8 mouse cellular contexts compared by ENCODE assay signal in genomic region chr1:43474535-43475409, GRCm38 (mm10). TPM values are rescaled to one million over a fixed set of nuclear protein-coding genes. Genes with fewer than 3 reads are reported as not detected.
DNase-seq lines count a peak whose midpoint lies in the region; ATAC-seq and TF ChIP-seq lines count a peak whose summit lies in the region.

No protein-coding gene starts in this region.

- WGBS in hindbrain, embryonic 16.5 days: 44% methylated on average over 6 of the region's 6 CpGs
- WGBS in liver, embryonic 13.5 days (ENCODE audit: insufficient replicate concordance): 30% methylated on average over 6 of the region's 6 CpGs

- no peak overlapping the region for H3K4me3 ChIP-seq in left cerebral cortex, adult 2 months
- H3K4me3 ChIP-seq in hindbrain, embryonic 16.5 days (ENCODE audit: low read length): no peak overlapping the region
- no peak overlapping the region for H3K4me3 ChIP-seq in liver, embryonic 13.5 days (replicated peaks)

- TF ChIP-seq CTCF in left cerebral cortex, adult 2 months (IDR thresholded peaks at IDR 0.05): no peak

- H3K9ac ChIP-seq in hindbrain, embryonic 16.5 days (ENCODE audit: low read depth, low read length): no peak overlapping the region
- H3K9ac ChIP-seq in liver, embryonic 13.5 days: peak overlapping the region; percentile 54

- no peak for DNase-seq in left cerebral cortex, adult 2 months (ENCODE audit: extremely low spot score in 1 of 2, low spot score in 2 of 2)
- DNase-seq in left cerebral cortex, postnatal 36 days (ENCODE audit: low spot score in 2 of 2): no peak
- peak; percentile 74 for DNase-seq in adrenal gland, postnatal 14 days
- peak; percentile 29 for DNase-seq in forelimb bud, embryonic 11.5 days (ENCODE audit: low read depth, low spot score)
- DNase-seq in liver, embryonic 13.5 days: peak; percentile 58
- DNase-seq in splenic B cell, adult 2 months (ENCODE audit: low read depth, low spot score): peak; percentile 43
- no peak for DNase-seq in right cerebral cortex, adult 18-20 months

- no peaks in the 10 kb centered on the region for H3K9me3 ChIP-seq in hindbrain, embryonic 16.5 days (ENCODE audit: control insufficient read depth, low read length)
- H3K9me3 ChIP-seq in liver, embryonic 13.5 days (replicated peaks): no peaks in the 10 kb centered on the region

- H3K27me3 ChIP-seq in hindbrain, embryonic 16.5 days (replicated peaks; ENCODE audit: control insufficient read depth, insufficient read depth, low read length): no peaks in the 10 kb centered on the region
- no peaks in the 10 kb centered on the region for H3K27me3 ChIP-seq in liver, embryonic 13.5 days
- H3K27me3 ChIP-seq in splenic B cell, adult 2 months (ENCODE audit: control insufficient read depth, insufficient read depth, low read length, poor library complexity, severe bottlenecking): no peaks in the 10 kb centered on the region

- intact Hi-C loops in left cerebral cortex, adult 2 months (cut with DNase I): no loop called here
- intact Hi-C loops in left cerebral cortex, postnatal 36 days (cut with DNase I): no loop called here

- H3K36me3 ChIP-seq in hindbrain, embryonic 16.5 days (ENCODE audit: control insufficient read depth, insufficient read depth, low read length): no peaks in the 10 kb centered on the region
- H3K36me3 ChIP-seq in liver, embryonic 13.5 days: no peaks in the 10 kb centered on the region
- no peaks in the 10 kb centered on the region for H3K36me3 ChIP-seq in splenic B cell, adult 2 months (ENCODE audit: control insufficient read depth, insufficient read depth, low read length, poor library complexity, severe bottlenecking)

- peak; percentile 32 for ATAC-seq in hindbrain, embryonic 16.5 days
- peak; percentile 85 for ATAC-seq in liver, embryonic 13.5 days (ENCODE audit: low read depth)

- peaks cover 14% of the 10 kb centered on the region for H3K4me1 ChIP-seq in hindbrain, embryonic 16.5 days (ENCODE audit: control insufficient read depth, insufficient read depth, low read depth, low read length)
- H3K4me1 ChIP-seq in liver, embryonic 13.5 days (replicated peaks): peaks cover 72% of the 10 kb centered on the region

- no peak overlapping the region for H3K4me2 ChIP-seq in hindbrain, embryonic 16.5 days (ENCODE audit: low read length)
- peak overlapping the region; percentile 43 for H3K4me2 ChIP-seq in liver, embryonic 13.5 days

- H3K27ac ChIP-seq in left cerebral cortex, adult 2 months: peak overlapping the region; percentile 50
- H3K27ac ChIP-seq in hindbrain, embryonic 16.5 days (ENCODE audit: low read depth, low read length): no peak overlapping the region
- peak overlapping the region; percentile 54 for H3K27ac ChIP-seq in liver, embryonic 13.5 days

RNA-seq across cellular contexts. Expression of gene Nck2, which starts 30.4 kb away (rescaled TPM):
- 10 to 100 TPM; 38.3 to 38.7 TPM for total RNA-seq in left cerebral cortex, adult 2 months (2021)
- 10 to 100 TPM; 38.7 to 38.8 TPM for total RNA-seq in left cerebral cortex, postnatal 36 days (2021)
- 28.1 and 29.2 TPM in 2 replicates for total RNA-seq in adrenal gland, postnatal 14 days (2021)
- 28.0 and 32.3 TPM in 2 replicates for polyA plus RNA-seq in hindbrain, embryonic 16.5 days (2015; fragmentation: Nextera tagmentation; extraction: Ambion mirVana)
- polyA plus RNA-seq in liver, embryonic 13.5 days (2015; fragmentation: Nextera tagmentation; extraction: Ambion mirVana): 10.5 and 12.6 TPM in 2 replicates

Comparison
In these comparisons a context has a peak if more than half of its experiments do, and no peak if none do; other contexts are left out.
1. DNase-seq: peak in adrenal gland, postnatal 14 days (single experiment), forelimb bud, embryonic 11.5 days (single experiment), liver, embryonic 13.5 days (single experiment) and splenic B cell, adult 2 months (single experiment); none in left cerebral cortex, adult 2 months (0 of 2), left cerebral cortex, postnatal 36 days (0 of 2) and right cerebral cortex, adult 18-20 months (single experiment).